Mouse (Mus musculus) bone marrow macrophage, adult 2 months (primary cell): Measurements from ENCODE around the gene Htr3b. TPM values are rescaled to one million over a fixed set of nuclear protein-coding genes. Genes with fewer than 3 reads are reported as not detected.

Experiments
- H3K27ac ChIP-seq: 2 replicates; pipeline ENCODE4 v1.5.1; 2012; ENCODE audit warnings: low read depth, low read length; ENCODE audit not compliant: insufficient read depth
- H3K4me1 ChIP-seq: 2 replicates; pipeline ENCODE4 v1.6.1; 2012; ENCODE audit warnings: low read length; ENCODE audit not compliant: control insufficient read depth, insufficient read depth
- H3K4me3 ChIP-seq: 2 replicates; pipeline ENCODE4 v1.5.1; 2012; ENCODE audit warnings: mild to moderate bottlenecking, low read length, moderate library complexity; ENCODE audit not compliant: insufficient read depth
- CTCF ChIP-seq: IDR thresholded peaks from 2 replicates; pipeline ENCODE4 v1.5.1; 2012; ENCODE audit warnings: low read depth, mild to moderate bottlenecking, low read length, moderate library complexity
- POLR2A ChIP-seq: IDR thresholded peaks from 2 replicates; pipeline ENCODE4 v1.6.1; 2012; ENCODE audit warnings: mild to moderate bottlenecking, low read depth, low read length, borderline replicate concordance
- polyA plus RNA-seq: library from polyadenylated mRNA; stranded (reverse); fragments of >200 nt; gene quantifications from 2 replicates; pipeline ENCODE4 v1.2.4, GENCODE M21; 2012; ENCODE audit not compliant: missing spikeins, insufficient read depth, insufficient read length

Gene Htr3b
- not detected in 2 replicates for polyA plus RNA-seq

- TF ChIP-seq POLR2A (no peak), CTCF (no peak)
- Histone ChIP-seq H3K4me1 (no peaks in the 10 kb centered on the region), H3K4me3 (no peak within 1 kb of the TSS), H3K27ac (no peak within 1 kb of the TSS)
Observed at GRCm38 (mm10) chr9:48964587-48965040, at the start of gene Htr3b. Htr3b (minus strand) TSS chr9:48964990.

- Histone ChIP-seq H3K27ac (no peak overlapping the region), H3K4me1 (no peaks in the 10 kb centered on the region), H3K4me3 (no peak overlapping the region)
- TF ChIP-seq CTCF: no peak
- no peak for TF ChIP-seq POLR2A
Observed at GRCm38 (mm10) chr9:48999256-48999655, 34.5 kb upstream of the Htr3b start.

GRCm38 (mm10) chr9:48995735-48996134 lies 30.9 kb upstream of the Htr3b start:
- H3K4me1 ChIP-seq: no peaks in the 10 kb centered on the region
- TF ChIP-seq CTCF: no peak
- no peak for TF ChIP-seq POLR2A
- H3K4me3 ChIP-seq: no peak overlapping the region
- no peak overlapping the region for H3K27ac ChIP-seq

DNA sequence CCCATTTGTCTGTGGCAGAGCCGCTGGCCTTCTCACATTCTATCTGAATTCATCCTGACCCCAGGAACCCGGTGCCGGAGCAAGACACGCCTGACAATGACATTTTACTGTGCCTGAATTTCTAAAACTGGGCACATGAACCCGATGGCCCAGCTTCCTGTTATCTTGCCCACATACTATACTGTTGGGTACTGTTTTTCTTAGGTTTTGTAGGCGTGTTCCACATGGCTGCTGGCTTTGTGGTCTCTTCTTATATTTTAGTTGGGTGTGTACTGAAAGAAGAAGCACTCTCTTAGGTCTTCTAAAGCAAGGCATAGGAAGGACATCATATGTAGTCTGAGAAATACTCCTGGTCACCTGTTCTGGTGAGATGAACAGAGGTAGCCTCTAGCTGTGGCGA lies 30.0 kb upstream of the Htr3b start:
- TF ChIP-seq POLR2A (no peak), CTCF (no peak)
- H3K4me3 ChIP-seq: no peak overlapping the region
- no peaks in the 10 kb centered on the region for H3K4me1 ChIP-seq
- H3K27ac ChIP-seq: no peak overlapping the region

DNA sequence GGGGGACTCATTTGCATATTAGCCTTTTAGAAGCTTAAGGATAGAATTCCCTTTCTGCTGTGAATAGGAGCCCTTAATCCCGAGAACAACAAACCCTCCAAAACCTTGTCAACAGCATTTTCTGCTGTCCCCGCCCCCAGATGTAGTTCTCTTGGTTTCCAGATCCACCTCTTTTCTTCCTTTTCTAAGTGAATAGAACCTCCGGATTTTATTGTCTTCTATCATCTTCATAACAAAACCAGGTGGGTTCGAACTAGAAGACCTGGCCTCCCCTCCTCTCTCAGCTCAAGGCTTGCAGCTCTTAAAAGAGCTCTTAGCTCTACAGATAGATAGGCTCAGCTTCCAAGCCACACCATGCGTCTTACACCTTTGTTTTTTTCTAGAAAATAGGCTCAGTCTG lies 26.9 kb upstream of the Htr3b start:
- Histone ChIP-seq H3K4me1 (peaks cover 12% of the 10 kb centered on the region), H3K4me3 (no peak overlapping the region), H3K27ac (no peak overlapping the region)
- no peak for TF ChIP-seq CTCF
- no peak for TF ChIP-seq POLR2A

- TF ChIP-seq POLR2A (no peak), CTCF (no peak)
- no peak overlapping the region for H3K4me3 ChIP-seq
- peaks cover 15% of the 10 kb centered on the region for H3K4me1 ChIP-seq
- H3K27ac ChIP-seq: no peak overlapping the region
Observed at GRCm38 (mm10) chr9:48987201-48988101, 22.7 kb upstream of the Htr3b start.

- Histone ChIP-seq H3K4me3 (no peak overlapping the region), H3K27ac (no peak overlapping the region)
Observed at GRCm38 (mm10) chr9:48986616-48987141, 21.9 kb upstream of the Htr3b start.

DNA sequence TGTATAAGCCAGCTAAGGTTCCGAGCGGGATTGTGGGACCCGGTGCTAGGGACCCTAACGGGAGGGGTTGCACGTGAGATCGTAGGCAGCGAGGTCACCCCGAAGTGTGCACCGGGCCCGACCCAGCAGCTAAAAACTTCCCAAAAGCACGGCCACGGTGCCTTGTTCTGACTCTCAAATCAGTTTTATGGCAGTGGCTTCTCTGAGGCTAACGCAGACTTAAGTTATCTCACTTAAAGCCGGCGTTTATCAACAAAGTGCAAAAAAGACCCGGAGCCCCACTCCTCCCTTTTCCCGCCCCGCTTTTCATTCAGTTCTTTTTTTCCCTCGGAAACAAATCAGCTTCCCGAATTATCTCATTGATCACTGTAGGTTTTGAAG lies 20.9 kb upstream of the Htr3b start:
- Histone ChIP-seq H3K4me3 (peak overlapping the region; percentile 81), H3K4me1 (peaks cover 15% of the 10 kb centered on the region), H3K27ac (peak overlapping the region; percentile 31)
- TF ChIP-seq POLR2A (no peak), CTCF (no peak)

More at GRCm38 (mm10) chr9:48986616-48987141, 21.9 kb upstream of the Htr3b start:
- TF ChIP-seq POLR2A: no peak
- no peak for TF ChIP-seq CTCF
- peaks cover 15% of the 10 kb centered on the region for H3K4me1 ChIP-seq

- Histone ChIP-seq H3K27ac (peak within 1 kb of the TSS; percentile 87), H3K4me3 (peak within 1 kb of the TSS; percentile 81), H3K4me1 (peaks cover 15% of the 10 kb centered on the region)
- TF ChIP-seq CTCF (no peak), POLR2A (0 out of 2 replicates have a peak, but pooled peaks have one; percentile 71)
Observed at GRCm38 (mm10) chr9:48984845-48985707, 20.3 kb upstream of the Htr3b start, which contains the start of gene Usp28. Usp28 (plus strand) TSS chr9:48985375.
